Mouse (Mus musculus): ENCODE measurements around the gene Ctdspl.

Ctdspl gene

DNA sequence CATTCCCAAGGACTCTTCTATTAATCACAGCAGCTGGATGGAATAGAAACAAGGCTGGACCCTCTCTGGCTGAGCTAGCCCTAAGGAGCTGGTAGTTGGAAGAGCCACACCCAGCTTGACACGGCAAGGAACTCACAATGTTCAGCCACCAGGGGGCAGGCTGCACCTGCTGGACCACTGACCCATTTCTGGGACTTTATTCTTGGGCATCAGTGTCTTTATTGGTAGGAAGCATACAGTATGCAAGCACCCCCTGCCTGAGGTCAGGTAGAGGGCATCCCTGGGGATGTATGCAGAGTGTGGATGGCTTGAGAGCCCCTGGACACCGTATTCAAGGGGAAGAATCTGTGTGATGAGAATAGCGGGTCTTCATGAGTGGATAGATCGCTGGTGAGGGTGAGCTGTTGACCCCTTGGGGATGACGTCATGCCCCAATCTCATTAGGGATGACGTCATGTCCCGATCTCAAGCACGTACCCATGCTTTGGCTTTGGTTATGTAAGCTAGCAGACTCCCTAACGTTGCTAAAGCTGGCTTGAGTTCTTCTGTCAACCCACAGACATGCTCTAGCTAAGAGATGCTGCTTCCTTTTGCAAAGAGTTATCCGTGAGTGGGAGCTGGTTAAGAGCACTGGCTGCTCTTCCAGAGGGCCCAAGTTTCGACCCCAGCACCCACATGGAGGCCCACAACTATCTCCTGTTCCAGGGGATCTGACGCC is 5.3 kb upstream of the Ctdspl start:
- DNase-seq = peak; percentile 72

DNA sequence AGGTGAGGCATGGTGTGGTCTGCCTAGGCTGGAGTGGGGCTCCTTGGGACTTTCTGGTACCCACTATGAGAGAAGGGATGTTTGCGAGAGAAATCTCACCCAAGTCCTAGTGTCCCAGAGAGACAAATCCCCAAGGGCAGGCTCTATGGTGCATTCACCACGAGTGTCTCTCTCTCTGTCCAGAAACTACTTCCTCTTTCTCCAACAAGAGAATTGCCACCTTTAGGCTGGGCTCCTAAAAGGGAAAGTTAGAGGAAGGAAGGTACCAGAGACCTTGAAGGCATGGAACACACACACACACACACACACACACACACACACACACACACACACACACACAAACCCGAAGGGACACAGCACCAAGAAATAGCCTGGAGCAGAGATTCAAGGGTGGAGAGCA is 4.3 kb upstream of the Ctdspl start:
- DNase-seq = no peak

DNA sequence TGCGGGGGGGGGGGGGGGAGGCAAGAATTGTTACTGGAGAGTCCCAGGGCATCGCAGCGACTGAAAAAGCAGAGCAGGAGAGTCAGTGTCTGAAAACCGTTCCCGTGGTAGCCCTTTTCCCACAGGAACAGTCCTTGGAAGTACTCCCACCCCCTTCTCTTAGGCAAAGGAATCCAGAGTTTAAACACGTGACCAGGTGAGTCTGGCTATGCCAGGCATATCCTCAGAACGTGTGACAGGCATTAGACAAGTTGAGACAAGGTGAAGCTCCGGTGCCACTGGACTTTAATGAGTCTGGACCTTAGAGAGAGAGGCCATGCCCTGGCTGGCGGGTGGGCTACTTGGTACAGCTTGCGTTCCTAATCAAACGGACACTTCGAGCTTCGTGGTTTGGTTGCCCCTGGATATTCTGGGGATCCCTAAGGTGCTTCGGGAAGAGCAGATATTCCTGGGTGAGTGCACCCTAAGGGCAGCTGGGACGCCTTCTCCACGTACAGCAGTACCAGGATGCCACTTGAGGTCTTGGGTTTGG is 1.6 kb upstream of the Ctdspl start:
- no peak for DNase-seq

DNA sequence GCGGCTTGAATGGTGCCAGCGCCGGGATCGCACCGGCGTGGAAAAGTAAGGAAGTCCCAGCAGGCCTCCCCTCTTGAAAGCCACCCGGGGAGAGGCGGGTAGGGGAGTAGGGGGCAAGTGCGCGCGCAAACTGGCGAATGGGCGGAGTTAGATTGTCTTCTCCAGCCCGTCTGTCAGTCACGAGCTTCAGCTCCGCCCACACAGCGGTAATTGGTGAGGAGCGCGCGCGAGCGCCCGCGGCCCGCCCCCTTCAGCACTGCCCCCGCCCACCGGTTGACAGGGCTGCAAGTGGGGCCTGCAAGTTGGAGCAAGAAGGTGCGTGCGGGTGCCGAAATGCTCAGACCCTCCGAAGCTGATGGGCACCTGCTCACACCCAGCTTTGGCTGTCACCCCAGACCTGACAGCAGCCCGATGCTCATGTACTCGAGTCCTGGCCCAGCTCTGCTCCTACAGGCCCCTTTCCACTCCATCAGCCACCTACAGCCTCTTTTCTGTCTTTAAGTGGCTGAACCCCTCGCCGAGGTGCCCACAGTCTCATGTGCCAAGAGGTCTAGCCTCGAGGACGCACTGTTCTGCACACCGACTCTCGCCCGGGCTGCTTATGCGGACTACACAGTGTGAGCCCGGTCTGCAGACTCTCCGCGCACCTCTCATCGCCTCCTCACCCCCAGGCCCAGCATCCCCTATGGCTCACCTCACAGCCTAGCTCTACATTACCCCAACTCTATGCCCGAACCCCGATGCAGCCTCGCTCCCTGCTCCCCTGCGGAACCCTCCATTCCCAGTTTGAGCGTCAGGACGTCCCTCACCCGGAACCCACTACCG is 755 bp upstream of the Ctdspl start:
- peak; percentile 97 for DNase-seq

DNA sequence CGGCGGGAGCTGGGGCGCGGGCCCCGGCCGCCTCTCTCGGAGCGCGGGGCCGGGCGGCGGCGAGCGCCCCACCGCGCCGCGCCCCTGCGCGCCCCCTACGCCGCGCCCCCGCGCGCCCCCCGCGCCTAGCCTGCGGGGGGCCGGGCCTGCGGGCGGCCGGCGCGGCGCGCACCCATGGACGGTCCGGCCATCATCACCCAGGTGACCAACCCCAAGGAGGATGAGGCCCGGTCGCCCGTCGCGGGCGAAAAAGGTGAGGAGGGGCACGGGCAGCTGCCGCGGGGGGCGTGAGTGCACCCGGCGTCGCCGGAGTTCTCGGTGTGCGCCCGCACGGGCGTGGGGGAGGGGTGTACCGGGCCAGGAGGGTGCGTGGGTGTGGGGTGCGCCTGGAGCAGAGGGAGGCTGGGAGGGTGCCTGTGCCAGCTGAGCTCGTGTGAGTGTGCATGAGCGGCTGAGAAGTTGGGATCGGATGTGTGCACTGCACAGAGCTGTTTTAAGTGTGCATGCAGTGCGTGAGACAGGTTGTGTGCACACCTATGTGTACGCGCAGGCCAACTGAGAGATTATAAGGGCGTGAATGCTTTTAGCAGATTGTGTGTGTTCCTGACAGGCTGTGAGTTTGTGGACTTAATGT is 552 bp downstream of the Ctdspl start:
- DNase-seq = peak; percentile 77

DNA sequence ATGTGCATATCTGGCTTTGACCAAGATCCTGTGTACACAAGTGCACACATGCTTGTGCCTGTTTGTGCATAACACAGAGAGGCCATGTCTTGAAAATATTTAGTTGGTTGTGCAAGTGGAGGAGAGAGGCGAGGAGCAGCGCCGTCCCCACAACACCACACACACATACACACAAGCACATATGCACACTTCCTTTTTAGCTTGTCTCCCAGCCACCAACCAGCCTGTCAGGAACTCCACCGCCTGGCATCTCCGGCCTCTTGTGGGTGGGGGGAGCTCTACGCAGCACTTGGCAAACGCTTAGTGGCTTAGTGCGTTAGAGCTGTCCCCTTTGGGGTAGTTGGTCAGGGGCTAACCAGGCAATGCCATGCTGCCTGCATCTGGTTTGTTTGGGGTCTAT is 1.2 kb downstream of the Ctdspl start:
- DNase-seq = peak; percentile 53

DNA sequence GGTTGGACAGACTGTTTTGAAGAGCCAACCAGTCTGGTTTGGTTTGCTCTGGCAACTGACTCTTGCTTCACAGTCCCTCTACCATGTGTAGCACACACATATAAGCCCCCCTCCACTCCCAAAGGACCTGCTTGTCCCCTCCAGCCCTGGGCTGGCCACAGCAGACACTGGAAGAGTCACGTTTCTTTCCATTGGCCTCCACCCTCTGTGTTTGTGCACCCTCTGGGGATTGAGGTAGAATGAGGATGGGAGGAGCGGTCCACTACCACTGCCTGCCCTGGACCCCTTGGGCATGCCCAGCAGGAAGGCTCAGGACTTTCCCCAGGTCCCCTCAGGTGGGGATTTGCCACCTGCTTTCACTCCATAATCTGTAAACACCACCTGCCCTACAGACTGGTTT is 1.8 kb downstream of the Ctdspl start:
- DNase-seq = no peak

GRCm38 (mm10) chr9:118928656-118929055 is 2.4 kb downstream of the Ctdspl start:
- no peak for DNase-seq

- no peak for DNase-seq
Measured at GRCm38 (mm10) chr9:118930611-118931010, 4.4 kb downstream of the Ctdspl start.

DNA sequence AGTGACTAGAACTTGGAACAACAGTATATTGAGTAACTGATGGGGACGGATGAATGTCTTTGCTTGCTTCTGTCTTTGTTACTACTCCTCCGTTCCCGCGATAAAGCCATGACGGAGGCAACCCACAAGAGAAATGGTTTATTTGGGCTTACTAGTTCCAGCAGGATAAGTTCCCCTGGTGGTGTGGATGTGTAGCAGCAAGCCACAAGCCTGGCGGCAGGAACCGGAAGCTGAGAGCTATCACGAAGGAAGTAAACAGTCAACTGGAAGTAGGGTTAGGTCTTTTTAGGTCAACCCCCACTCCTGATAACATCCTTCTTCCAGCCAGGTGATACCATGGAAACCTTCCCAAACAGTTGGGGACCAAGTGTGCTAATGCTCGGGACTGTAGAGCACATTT is 7.5 kb downstream of the Ctdspl start:
- no peak for DNase-seq

- DNase-seq = no peak
Measured at GRCm38 (mm10) chr9:118934319-118934718, 8.1 kb downstream of the Ctdspl start.

DNA sequence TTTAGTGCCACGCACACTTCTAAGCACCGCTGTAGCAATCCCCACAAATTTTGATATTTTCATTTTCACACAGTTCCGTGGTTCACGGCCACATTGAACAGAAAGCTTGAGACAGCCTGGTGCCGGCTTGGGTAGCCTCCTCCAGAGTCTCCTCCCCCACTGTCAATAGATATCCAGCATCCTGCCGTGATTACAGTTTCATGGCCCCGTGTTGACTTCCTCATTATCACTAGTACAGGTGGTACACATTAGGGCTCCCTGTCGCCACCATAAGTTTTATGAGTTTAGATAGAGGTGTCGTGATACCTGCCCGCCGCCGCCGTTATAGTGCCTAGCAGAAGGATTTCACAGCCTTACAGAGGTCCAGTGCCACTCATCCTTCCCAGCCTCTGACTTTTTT is 8.8 kb downstream of the Ctdspl start:
- no peak for DNase-seq

GRCm38 (mm10) chr9:118936071-118936470 is 9.8 kb downstream of the Ctdspl start:
- no peak for DNase-seq

DNA sequence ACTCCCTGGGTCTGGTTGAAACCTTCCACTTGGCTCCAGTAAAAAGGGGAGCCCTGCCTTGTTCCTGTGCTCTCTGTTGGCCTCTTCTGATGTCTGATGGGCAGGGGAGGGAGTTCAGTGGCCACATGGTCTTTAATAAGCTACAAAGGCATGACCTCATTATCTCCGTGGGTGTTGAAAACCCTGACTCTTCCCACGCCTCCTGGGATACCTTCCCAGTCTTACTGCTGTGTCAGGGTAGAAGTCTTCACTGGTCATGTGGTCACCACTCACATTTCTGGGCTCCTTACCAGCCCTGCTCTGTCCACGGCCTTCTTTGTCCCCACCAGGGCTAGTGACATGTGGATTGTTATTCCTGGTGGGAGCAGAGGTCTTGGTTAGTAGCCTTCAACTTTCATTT is 11.3 kb downstream of the Ctdspl start:
- peak; percentile 25 for DNase-seq

- no peak for DNase-seq
Measured at GRCm38 (mm10) chr9:118939410-118939809, 13.2 kb downstream of the Ctdspl start.

DNA sequence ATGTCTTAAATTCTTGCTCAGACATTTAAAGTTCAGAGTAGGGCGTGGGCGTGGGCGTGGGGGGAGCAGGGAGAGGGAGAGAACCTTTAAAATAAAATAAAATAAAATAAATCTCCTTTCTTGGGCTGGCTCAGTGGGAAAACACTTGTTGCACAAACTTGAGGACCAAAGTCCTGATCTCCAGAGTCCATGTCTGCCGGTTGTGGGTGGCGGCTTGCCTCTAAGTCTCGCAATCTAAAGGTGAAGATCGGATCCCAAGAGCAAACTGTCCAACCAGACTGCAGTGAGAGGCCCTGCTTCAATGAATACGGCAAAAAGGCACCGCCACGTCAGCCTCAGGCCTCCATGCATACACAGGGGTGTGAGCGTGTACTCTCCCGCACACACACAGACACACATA is 13.6 kb downstream of the Ctdspl start:
- DNase-seq = no peak

- DNase-seq = no peak
Measured at GRCm38 (mm10) chr9:118940591-118941207, 14.4 kb downstream of the Ctdspl start.

GRCm38 (mm10) chr9:118942030-118942429 is 15.8 kb downstream of the Ctdspl start:
- DNase-seq = no peak

- DNase-seq = no peak
Measured at GRCm38 (mm10) chr9:118943941-118944340, 17.7 kb downstream of the Ctdspl start.

DNA sequence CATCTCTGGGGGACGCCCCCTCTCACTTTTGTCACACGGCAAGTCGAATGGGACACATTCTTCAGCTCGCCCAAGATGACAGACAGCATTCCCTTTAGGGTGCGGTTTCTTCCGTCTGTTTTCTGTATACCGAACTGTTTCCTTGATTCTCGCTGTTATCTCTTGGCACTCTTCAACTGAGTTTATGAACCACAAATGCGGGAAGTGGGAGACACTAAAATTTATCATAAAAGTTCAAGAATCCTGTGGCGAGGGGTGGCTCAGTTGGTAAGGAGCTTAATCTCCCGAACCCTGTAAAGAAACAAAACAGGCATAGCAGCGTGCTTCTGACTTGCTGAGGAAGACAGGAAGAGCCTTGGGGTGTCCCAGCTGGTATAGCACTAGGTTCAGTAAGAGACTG is 18.1 kb downstream of the Ctdspl start:
- DNase-seq = peak; percentile 0

DNA sequence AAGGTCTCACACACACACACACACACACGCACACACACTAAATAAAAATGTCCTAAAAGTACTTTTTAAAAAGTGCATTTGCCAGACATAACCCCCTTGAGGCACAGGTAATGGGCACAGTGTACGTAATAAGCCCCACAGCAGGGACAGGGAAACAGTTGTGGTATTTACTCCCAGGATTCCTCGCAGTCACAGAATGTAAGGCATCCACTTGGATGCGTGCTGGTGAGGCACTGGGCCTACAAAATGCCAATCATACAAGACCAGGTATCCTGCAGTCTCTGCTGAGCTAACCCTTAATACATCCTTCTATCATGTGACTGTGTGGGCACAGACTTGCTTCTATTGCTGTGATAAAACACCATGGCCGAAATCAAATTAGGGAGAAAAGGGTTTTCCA is 22.2 kb downstream of the Ctdspl start:
- DNase-seq = no peak

DNA sequence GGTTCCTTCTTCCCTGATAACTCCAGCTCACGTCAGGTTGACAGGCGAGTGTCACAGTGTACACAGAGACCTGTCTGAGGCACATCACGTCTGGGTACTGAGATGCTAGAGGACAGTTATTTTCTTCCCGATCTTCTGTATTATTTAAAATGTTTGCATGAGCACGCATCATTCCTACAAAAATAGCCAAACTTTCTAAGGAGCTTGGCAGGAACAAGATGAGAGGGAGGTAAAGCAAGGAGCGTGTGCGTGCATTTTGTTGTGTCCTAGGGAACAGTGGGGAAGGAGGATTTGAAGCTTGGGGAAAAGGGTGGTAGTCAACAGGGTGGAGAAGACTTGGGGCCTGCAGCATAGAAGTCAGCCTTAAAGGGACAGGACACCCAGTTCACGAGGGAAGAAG is 22.9 kb downstream of the Ctdspl start:
- no peak for DNase-seq

DNA sequence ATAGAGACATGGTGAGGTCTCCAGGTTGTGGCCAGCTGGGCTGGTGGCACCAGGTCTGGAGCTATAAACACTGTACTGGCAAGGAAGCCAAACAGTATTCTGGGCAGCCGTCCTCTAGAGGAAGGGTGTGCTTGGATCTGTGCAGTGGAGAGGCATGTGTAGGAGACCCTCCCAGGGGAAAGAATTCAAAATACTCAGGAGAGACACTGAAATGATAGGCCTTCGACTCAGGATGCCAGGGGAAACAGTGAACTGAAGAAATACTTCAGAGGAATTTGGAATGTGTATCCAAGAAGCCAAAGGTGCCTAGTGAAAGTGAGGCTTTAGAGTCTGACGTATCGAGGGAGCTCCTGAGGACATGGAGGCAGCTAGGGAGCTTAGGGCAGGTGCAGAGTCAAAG is 23.4 kb downstream of the Ctdspl start:
- DNase-seq = no peak
